Mouse (Mus musculus) midbrain, postnatal 0 days (tissue): Measurements from ENCODE around the gene Col24a1. TPM values are rescaled to one million over a fixed set of nuclear protein-coding genes. Genes with fewer than 3 reads are reported as not detected.
A peak's percentile ranks its signal among the peaks of the same experiment; 100 is the strongest.

ENCODE experiments used
- ATAC-seq: fragments of 200-750 bp; cut with Nextera tagmentation; 2 replicates; pipeline ENCODE4 v1.8.0; 2017; ENCODE audit warnings: moderate number of reproducible peaks, mild to moderate bottlenecking, moderate TSS enrichment, moderate library complexity; ENCODE audit not compliant: low FRiP score
- DNase-seq: peaks from one replicate; pipeline ENCODE4 v3.0.0-alpha.2; 2015; ENCODE audit warnings: low spot score
- H3K27ac ChIP-seq: fragments of 300-500 bp; sonication (generic); 2 replicates; pipeline ENCODE4 v1.5.1; 2014; ENCODE audit warnings: low read depth, mild to moderate bottlenecking, low read length, mixed read lengths
- H3K27me3 ChIP-seq: fragments of 300-500 bp; sonication (generic); 2 replicates; pipeline ENCODE4 v1.6.1; 2014; ENCODE audit warnings: low read length, control low read depth, mixed read lengths; ENCODE audit not compliant: insufficient read depth
- H3K36me3 ChIP-seq: fragments of 300-500 bp; sonication (generic); 2 replicates; pipeline ENCODE4 v1.6.1; 2014; ENCODE audit warnings: low read length, control low read depth, mixed read lengths; ENCODE audit not compliant: insufficient read depth
- H3K4me1 ChIP-seq: fragments of 300-500 bp; sonication (generic); 2 replicates; pipeline ENCODE4 v1.6.1; 2014; ENCODE audit warnings: mild to moderate bottlenecking, control low read depth, antibody characterized with exemption, low read length, mixed read lengths; ENCODE audit not compliant: insufficient read depth
- H3K4me2 ChIP-seq: fragments of 300-500 bp; sonication (generic); 2 replicates; pipeline ENCODE4 v1.6.1; 2014; ENCODE audit warnings: low read depth, mild to moderate bottlenecking, low read length, mixed read lengths; ENCODE audit not compliant: poor library complexity, severe bottlenecking
- H3K4me3 ChIP-seq: fragments of 300-500 bp; sonication (generic); 2 replicates; pipeline ENCODE4 v1.5.1; 2014; ENCODE audit warnings: low read depth, mild to moderate bottlenecking, low read length, moderate library complexity
- H3K9ac ChIP-seq: fragments of 300-500 bp; sonication (generic); replicated peaks from 2 replicates; pipeline ENCODE4 v1.6.1; 2014; ENCODE audit warnings: mild to moderate bottlenecking, low read length, moderate library complexity, mixed read lengths; ENCODE audit not compliant: poor library complexity, severe bottlenecking
- H3K9me3 ChIP-seq: fragments of 300-500 bp; sonication (generic); 2 replicates; pipeline ENCODE4 v1.6.1; 2016; ENCODE audit warnings: low read length, control low read depth
- CTCF ChIP-seq: IDR thresholded peaks from 2 replicates; pipeline ENCODE4 v1.5.1; 2016; ENCODE audit warnings: antibody characterized with exemption, mild to moderate bottlenecking
- WGBS: fragments of 180-500 bp; shearing (Covaris S2); extraction: QIAGEN DNeasy Blood & Tissue Kit; methylation state at CpG from one replicate; pipeline ENCODE4 v1.1.7; 2014; 5-methylcytosine and 5-hydroxymethylcytosine counted together
- polyA plus RNA-seq: library from polyadenylated mRNA; unstranded; fragments of >200 nt; fragmentation: Nextera tagmentation; extraction: Ambion mirVana; gene quantifications from 2 replicates; pipeline ENCODE4 v1.2.1, GENCODE M21; 2015
- total RNA-seq: library from RNA; depleted of rRNA; stranded (reverse); fragments of >200 nt; gene quantifications from 2 replicates; pipeline ENCODE4 v1.2.3, GENCODE M21; 2014; rRNA removed

Gene Col24a1
- total RNA-seq (0.47 and 1.1 TPM in 2 replicates), polyA plus RNA-seq (0.47 and 0.79 TPM in 2 replicates)

DNA sequence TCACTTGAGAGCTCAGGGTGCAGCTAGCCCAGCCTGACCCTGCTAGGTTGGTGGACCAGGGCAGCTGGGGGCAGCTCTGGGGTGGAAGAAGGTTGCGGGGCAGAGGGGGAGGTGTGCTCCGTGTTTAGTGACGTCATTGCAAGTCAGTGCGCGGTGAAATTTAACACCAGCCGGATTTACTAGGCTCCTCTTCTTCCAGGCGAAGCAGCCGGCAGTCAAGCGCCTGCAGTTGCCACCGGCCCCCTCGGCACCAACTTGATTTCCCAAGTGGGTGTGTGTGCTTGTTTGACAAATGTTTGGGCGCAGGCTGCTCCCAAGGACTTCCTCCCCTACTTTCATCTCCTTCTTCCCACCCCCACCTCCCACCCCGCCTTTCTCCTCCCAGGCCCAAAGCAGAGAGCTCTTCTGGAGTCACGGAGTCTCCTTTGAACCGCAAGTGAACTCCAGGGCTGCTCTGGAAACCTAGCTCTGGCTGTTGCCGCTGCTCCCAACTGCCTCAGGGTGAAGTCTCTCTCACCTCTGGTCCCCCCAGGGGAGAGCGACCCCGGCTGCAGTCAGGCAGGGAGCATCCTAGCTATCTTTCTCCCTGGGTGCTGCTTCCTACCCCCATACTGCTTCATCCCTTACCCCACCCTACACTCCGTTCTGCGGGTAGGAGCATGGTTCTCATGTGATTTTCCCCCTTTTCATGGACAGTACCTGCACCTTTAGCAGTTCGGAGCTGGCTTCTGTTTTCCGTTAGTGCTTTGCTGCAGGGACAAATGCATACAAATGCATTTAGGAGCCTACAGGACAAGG, at the start of gene Col24a1:
TSS of gene Col24a1 (plus strand) at position 136 of the 798 bp plus-strand sequence.
- no peak for TF ChIP-seq CTCF
- Histone ChIP-seq H3K27me3 (no peaks in the 10 kb centered on the region), H3K9me3 (no peaks in the 10 kb centered on the region), H3K9ac (peak within 1 kb of the TSS; percentile 51), H3K27ac (no peak within 1 kb of the TSS), H3K36me3 (no peaks in the 10 kb centered on the region), H3K4me2 (peak within 1 kb of the TSS; percentile 83), H3K4me1 (peaks cover 7% of the 10 kb centered on the region; the same call in 1 of the 2 replicates), H3K4me3 (peak within 1 kb of the TSS; percentile 37)
- WGBS: 2% methylated on average over 22 of the region's 22 CpGs
- ATAC-seq: peak; percentile 63
- DNase-seq: no peak

DNA sequence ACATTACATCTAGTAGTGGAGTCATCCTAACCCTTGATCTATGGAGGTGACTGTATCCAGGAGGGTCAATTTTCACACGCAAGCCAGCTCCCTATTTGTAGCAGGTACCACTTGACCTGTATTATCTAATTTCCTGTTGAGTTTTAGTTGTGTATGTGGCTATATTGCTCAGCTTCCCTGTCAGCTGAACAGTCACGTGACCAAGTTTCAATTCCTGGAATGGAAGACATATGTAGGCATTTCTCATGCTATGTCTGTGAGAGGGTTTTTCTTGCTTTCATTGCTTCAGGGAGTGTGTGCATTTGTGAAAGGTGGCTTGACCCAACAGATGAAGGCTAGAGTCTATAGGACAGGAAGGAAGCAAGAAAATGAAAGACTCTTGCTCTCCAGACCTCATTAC, 44.2 kb upstream of the Col24a1 start:
- Histone ChIP-seq H3K4me2 (no peak overlapping the region), H3K36me3 (no peaks in the 10 kb centered on the region), H3K4me3 (no peak overlapping the region), H3K4me1 (no peaks in the 10 kb centered on the region), H3K9ac (no peak overlapping the region), H3K9me3 (no peaks in the 10 kb centered on the region), H3K27me3 (no peaks in the 10 kb centered on the region), H3K27ac (no peak overlapping the region)
- ATAC-seq (no peak), DNase-seq (no peak)
- 93% methylated on average over 2 of the region's 2 CpGs for WGBS
- TF ChIP-seq CTCF: no peak

DNA sequence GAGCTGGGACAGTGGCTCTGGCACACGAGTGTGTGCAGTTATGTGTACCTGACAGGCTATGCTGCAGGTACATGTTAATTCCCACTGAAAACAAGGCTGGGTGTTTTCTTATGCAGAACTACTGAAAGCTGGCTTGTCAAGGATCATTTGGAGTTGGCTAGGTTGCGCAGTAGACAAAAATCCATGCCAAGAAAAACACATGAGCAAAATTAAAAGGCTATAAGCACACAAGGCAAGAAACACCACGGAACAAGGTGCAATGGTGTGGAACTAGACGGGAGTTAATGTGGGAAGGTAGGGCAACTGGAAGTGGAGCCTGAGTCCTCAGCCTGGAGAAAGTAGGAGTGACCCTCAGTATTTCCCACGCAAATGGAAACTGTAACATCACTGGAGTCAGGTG, 39.2 kb upstream of the Col24a1 start:
- ATAC-seq: no peak
- no peak for DNase-seq
- Histone ChIP-seq H3K27me3 (no peaks in the 10 kb centered on the region), H3K27ac (no peak overlapping the region), H3K36me3 (no peaks in the 10 kb centered on the region), H3K4me2 (no peak overlapping the region), H3K9ac (no peak overlapping the region), H3K9me3 (no peaks in the 10 kb centered on the region), H3K4me3 (no peak overlapping the region), H3K4me1 (no peaks in the 10 kb centered on the region)
- 89% methylated on average over 5 of the region's 5 CpGs for WGBS
- TF ChIP-seq CTCF: no peak

DNA sequence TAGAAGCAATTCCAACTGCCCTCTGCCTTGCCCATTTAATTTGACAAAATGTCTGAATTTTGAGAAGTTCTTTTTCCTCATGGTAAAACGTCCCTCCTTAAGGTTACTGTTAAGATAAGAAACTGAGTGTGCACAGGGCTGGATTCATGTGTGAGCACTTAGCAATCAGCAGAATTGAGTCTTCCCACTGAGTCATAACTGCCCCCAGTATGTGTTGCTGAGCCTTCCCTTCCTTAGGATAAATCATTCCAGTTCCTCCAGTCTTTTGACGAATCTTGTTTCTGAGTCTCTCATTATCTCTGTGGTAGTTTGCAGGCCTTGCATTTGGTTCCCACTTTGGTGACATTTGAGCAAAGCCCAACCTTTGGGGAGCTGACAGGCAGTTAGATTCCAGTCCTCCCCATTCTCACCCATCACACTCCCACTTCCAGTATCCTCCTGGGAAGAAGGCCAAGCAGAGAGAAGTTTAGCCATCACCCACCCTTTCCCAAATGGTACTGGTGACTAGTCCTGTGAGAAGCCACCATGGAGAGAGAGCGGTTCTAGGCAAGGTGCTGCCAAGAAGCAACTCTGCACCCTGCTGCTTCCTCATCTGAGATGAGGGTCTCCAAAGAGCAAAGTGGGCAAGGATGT, 37.4 kb upstream of the Col24a1 start:
- H3K4me3 ChIP-seq: no peak overlapping the region
- H3K4me2 ChIP-seq: no peak overlapping the region
- WGBS: 83% methylated on average over 3 of the region's 3 CpGs
- ATAC-seq (no peak), DNase-seq (no peak)
- H3K27ac ChIP-seq: no peak overlapping the region
- no peaks in the 10 kb centered on the region for H3K9me3 ChIP-seq
- H3K36me3 ChIP-seq: no peaks in the 10 kb centered on the region
- H3K4me1 ChIP-seq: no peaks in the 10 kb centered on the region
- H3K9ac ChIP-seq: no peak overlapping the region
- TF ChIP-seq CTCF: no peak
- no peaks in the 10 kb centered on the region for H3K27me3 ChIP-seq

DNA sequence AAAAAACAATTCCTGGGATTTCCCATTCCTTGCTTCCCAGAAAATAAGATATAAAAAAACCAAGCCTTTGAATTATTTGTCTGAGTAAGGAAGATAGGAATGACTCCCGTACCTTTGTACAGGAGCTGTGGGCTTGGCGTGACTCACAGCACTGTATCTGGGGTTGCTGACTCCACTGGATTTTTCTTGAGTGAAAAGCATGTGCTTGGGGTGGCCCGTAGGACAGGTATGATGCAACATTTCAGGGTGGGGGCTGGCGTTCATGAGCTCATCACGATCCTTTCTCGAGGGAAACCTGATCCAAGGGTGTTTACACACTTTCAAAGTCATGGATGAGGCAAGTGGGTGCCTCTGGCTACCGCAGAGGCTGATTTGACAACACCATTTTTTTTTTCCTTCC, 35.6 kb upstream of the Col24a1 start:
- Histone ChIP-seq H3K4me1 (no peaks in the 10 kb centered on the region), H3K9me3 (no peaks in the 10 kb centered on the region), H3K27me3 (no peaks in the 10 kb centered on the region), H3K4me2 (no peak overlapping the region), H3K4me3 (no peak overlapping the region), H3K9ac (no peak overlapping the region), H3K27ac (no peak overlapping the region), H3K36me3 (no peaks in the 10 kb centered on the region)
- ATAC-seq (no peak), DNase-seq (no peak)
- 91% methylated on average over 7 of the region's 7 CpGs for whole genome bisulfite sequencing
- TF ChIP-seq CTCF: no peak

DNA sequence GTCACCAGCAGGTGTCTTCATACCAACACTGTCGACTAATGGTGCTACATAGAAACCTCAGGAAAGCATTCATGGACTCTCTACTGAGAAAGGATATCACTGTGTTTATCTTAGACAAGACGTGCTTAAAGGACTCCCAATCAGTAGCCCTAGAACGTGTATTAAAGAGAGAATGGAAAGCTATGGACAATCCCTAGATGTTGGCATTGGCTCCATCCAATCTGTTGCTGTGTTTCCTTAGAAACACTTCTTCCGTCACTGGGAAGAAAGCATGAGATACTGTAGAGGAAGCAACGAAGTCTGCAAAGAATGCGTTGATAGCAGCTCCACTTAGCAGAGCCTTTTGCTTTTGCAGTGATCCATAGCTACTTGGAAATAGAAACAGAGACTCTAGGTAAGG, 32.6 kb upstream of the Col24a1 start:
- Histone ChIP-seq H3K4me3 (no peak overlapping the region), H3K27me3 (no peaks in the 10 kb centered on the region), H3K4me1 (no peaks in the 10 kb centered on the region), H3K4me2 (no peak overlapping the region), H3K27ac (no peak overlapping the region), H3K9ac (no peak overlapping the region), H3K9me3 (no peaks in the 10 kb centered on the region), H3K36me3 (no peaks in the 10 kb centered on the region)
- no peak for TF ChIP-seq CTCF
- ATAC-seq: no peak
- WGBS: 90% methylated on average over 6 of the region's 6 CpGs
- DNase-seq: no peak
